In genomic region chr13:42149328-42150071, GRCm38 (mm10) we compare ENCODE assay signal across 8 mouse cellular contexts.
DNase-seq lines count a peak whose midpoint lies in the region; ATAC-seq and TF ChIP-seq lines count a peak whose summit lies in the region.
"Had no signal": no experiment of that assay in that cellular context is flagged by ENCODE, and none has a peak within 500 bp of the region (broad histone marks: within the 10 kb centered on the region; RNA-seq: fewer than 3 reads in every experiment).

No protein-coding gene starts in this region.

- no peak for TF ChIP-seq POLR2A in brain, embryonic 14.5 days (IDR thresholded peaks at IDR 0.05; ENCODE audit: borderline replicate concordance, extremely low read depth, insufficient read depth, insufficient read length, poor library complexity, severe bottlenecking)

- no peak for ATAC-seq in kidney, embryonic 14.5 days (ENCODE audit: low FRiP score, low TSS enrichment)
- ATAC-seq in forebrain, postnatal 0 days = peak; percentile 78
- peak; percentile 86 for ATAC-seq in midbrain, embryonic 15.5 days (replicated peaks)

- DNase-seq in kidney, adult 18-20 months = no peak
- DNase-seq in brain, embryonic 14.5 days (ENCODE audit: low read depth) = peak; percentile 75
- peak; percentile 45 for DNase-seq in forebrain, postnatal 0 days
- DNase-seq in spleen, postnatal 10 days (ENCODE audit: low spot score in 2 of 2) = no peak
- DNase-seq in left cerebral cortex, postnatal 10 days (ENCODE audit: extremely low spot score in 1 of 2, low spot score in 2 of 2) = no peak

- no peak overlapping the region for H3K4me3 ChIP-seq in kidney, embryonic 14.5 days (ENCODE audit: low read length)
- no peak overlapping the region for H3K4me3 ChIP-seq in forebrain, postnatal 0 days (ENCODE audit: low read depth, low read length)
- H3K4me3 ChIP-seq in midbrain, embryonic 15.5 days = no peak overlapping the region
- H3K4me3 ChIP-seq: erythroblast, embryonic 14.5 days had no signal

- no peaks in the 10 kb centered on the region for H3K27me3 ChIP-seq in kidney, embryonic 14.5 days (ENCODE audit: control insufficient read depth, insufficient read depth, low read length)
- H3K27me3 ChIP-seq in forebrain, postnatal 0 days (ENCODE audit: insufficient read depth, low read length) = no peaks in the 10 kb centered on the region
- H3K27me3 ChIP-seq in midbrain, embryonic 15.5 days (replicated peaks) = no peaks in the 10 kb centered on the region

- peaks cover 2% of the 10 kb centered on the region; the same call in 1 of the 2 replicates for H3K36me3 ChIP-seq in kidney, embryonic 14.5 days (ENCODE audit: control insufficient read depth, insufficient read depth, low read length)
- 0 out of 2 replicates have a peak, but pooled peaks cover 2% of the 10 kb centered on the region for H3K36me3 ChIP-seq in forebrain, postnatal 0 days (ENCODE audit: insufficient read depth)
- H3K36me3 ChIP-seq in midbrain, embryonic 15.5 days (replicated peaks) = no peaks in the 10 kb centered on the region

- TF ChIP-seq CTCF in brain, embryonic 14.5 days (IDR thresholded peaks at IDR 0.05; ENCODE audit: borderline replicate concordance, extremely low read depth, insufficient read depth, insufficient read length) = no peak
- TF ChIP-seq CTCF in forebrain, postnatal 0 days (IDR thresholded peaks at IDR 0.05; ENCODE audit: low read depth) = no peak

- intact Hi-C loops in left cerebral cortex, postnatal 10 days (cut with DNase I) = no loop called here

- no peaks in the 10 kb centered on the region for H3K9me3 ChIP-seq in kidney, embryonic 14.5 days (ENCODE audit: control insufficient read depth, low read length)
- H3K9me3 ChIP-seq in forebrain, postnatal 0 days (ENCODE audit: low read length) = no peaks in the 10 kb centered on the region
- H3K9me3 ChIP-seq in midbrain, embryonic 15.5 days = no peaks in the 10 kb centered on the region

- H3K27ac ChIP-seq in kidney, embryonic 14.5 days (ENCODE audit: low read depth, low read length) = peak overlapping the region; percentile 76
- peak overlapping the region; percentile 52 for H3K27ac ChIP-seq in forebrain, postnatal 0 days (ENCODE audit: low read depth, low read length)
- peak overlapping the region; percentile 81 for H3K27ac ChIP-seq in midbrain, embryonic 15.5 days

- no peak overlapping the region; the same call in 1 of the 2 replicates for H3K4me2 ChIP-seq in kidney, embryonic 14.5 days (replicated peaks; ENCODE audit: low read depth, low read length)
- H3K4me2 ChIP-seq in forebrain, postnatal 0 days (ENCODE audit: low read depth) = 0 out of 2 replicates have a peak overlapping the region, but pooled peaks have one; percentile 6
- H3K4me2 ChIP-seq in midbrain, embryonic 15.5 days = 0 out of 2 replicates have a peak overlapping the region, but pooled peaks have one; percentile 2

- no peak overlapping the region for H3K9ac ChIP-seq in kidney, embryonic 14.5 days (ENCODE audit: low read depth, low read length)
- H3K9ac ChIP-seq in forebrain, postnatal 0 days = peak overlapping the region; percentile 2
- H3K9ac ChIP-seq in midbrain, embryonic 15.5 days = peak overlapping the region; percentile 19; the same call in 1 of the 2 replicates

- peaks cover 13% of the 10 kb centered on the region for H3K4me1 ChIP-seq in kidney, embryonic 14.5 days (ENCODE audit: control insufficient read depth, insufficient read depth, low read length)
- H3K4me1 ChIP-seq in forebrain, postnatal 0 days (ENCODE audit: insufficient read depth) = peaks cover 17% of the 10 kb centered on the region
- H3K4me1 ChIP-seq in midbrain, embryonic 15.5 days = peaks cover 30% of the 10 kb centered on the region

- 43% methylated on average over 9 of the region's 9 CpGs for WGBS in kidney, embryonic 14.5 days
- WGBS in forebrain, postnatal 0 days = 22% methylated on average over 9 of the region's 9 CpGs
- 20% methylated on average over 9 of the region's 9 CpGs for WGBS in midbrain, embryonic 15.5 days

Comparison
In these comparisons a context has a peak if more than half of its experiments do, and no peak if none do; other contexts are left out.
1. DNase-seq: peak in brain, embryonic 14.5 days (single experiment) and forebrain, postnatal 0 days (single experiment); none in kidney, adult 18-20 months (single experiment), spleen, postnatal 10 days (0 of 2) and left cerebral cortex, postnatal 10 days (0 of 2).
2. Peak in every context shown above with its lines, with median percentiles within 50 percentile points of each other: H3K27ac ChIP-seq.